Mouse (Mus musculus) kidney, postnatal 0 days (tissue): Measurements from ENCODE around the gene Rtl10. TPM values are rescaled to one million over a fixed set of nuclear protein-coding genes. Genes with fewer than 3 reads are reported as not detected.

Experiments used
- ATAC-seq: fragments of 200-750 bp; cut with Nextera tagmentation; replicated peaks from 2 replicates; pipeline ENCODE4 v1.8.0; 2017; ENCODE audit warnings: low read depth, moderate number of reproducible peaks, moderate TSS enrichment, moderate library complexity; ENCODE audit not compliant: low FRiP score
- DNase-seq: peaks from one replicate; pipeline ENCODE4 v3.0.0-alpha.2; 2016; ENCODE audit warnings: low spot score
- H3K27ac ChIP-seq: fragments of 300-500 bp; sonication (generic); 2 replicates; pipeline ENCODE4 v1.5.1; 2014; ENCODE audit warnings: mild to moderate bottlenecking
- H3K27me3 ChIP-seq: fragments of 300-500 bp; sonication (generic); 2 replicates; pipeline ENCODE4 v1.6.1; 2014; ENCODE audit warnings: low read length, mixed read lengths; ENCODE audit not compliant: insufficient read depth
- H3K36me3 ChIP-seq: fragments of 300-500 bp; sonication (generic); 2 replicates; pipeline ENCODE4 v1.6.1; 2014; ENCODE audit warnings: low read length, mixed read lengths; ENCODE audit not compliant: insufficient read depth
- H3K4me1 ChIP-seq: fragments of 300-500 bp; sonication (generic); replicated peaks from 2 replicates; pipeline ENCODE4 v1.6.1; 2014; ENCODE audit warnings: antibody characterized with exemption, low read length, mixed read lengths; ENCODE audit not compliant: insufficient read depth
- H3K4me2 ChIP-seq: fragments of 300-500 bp; sonication (generic); 2 replicates; pipeline ENCODE4 v1.6.1; 2014; ENCODE audit warnings: mild to moderate bottlenecking, low read length, moderate library complexity, mixed read lengths
- H3K4me3 ChIP-seq: fragments of 300-500 bp; sonication (generic); replicated peaks from 2 replicates; pipeline ENCODE4 v1.5.1; 2014; ENCODE audit warnings: low read depth, low read length
- H3K9ac ChIP-seq: fragments of 300-500 bp; sonication (generic); 2 replicates; pipeline ENCODE4 v1.6.1; 2014; ENCODE audit warnings: low read depth, low read length
- H3K9me3 ChIP-seq: fragments of 300-500 bp; sonication (generic); replicated peaks from 2 replicates; pipeline ENCODE4 v1.6.1; 2016; ENCODE audit warnings: low read length, inconsistent platforms, mixed read lengths
- CTCF ChIP-seq: IDR thresholded peaks from 2 replicates; pipeline ENCODE4 v1.5.1; 2016; ENCODE audit warnings: antibody characterized with exemption, low read depth, mild to moderate bottlenecking, moderate library complexity
- WGBS: fragments of 180-500 bp; shearing (Covaris S2); extraction: QIAGEN DNeasy Blood & Tissue Kit; methylation state at CpG from one replicate; pipeline ENCODE4 v1.1.7; 2014; 5-methylcytosine and 5-hydroxymethylcytosine counted together
- polyA plus RNA-seq: library from polyadenylated mRNA; unstranded; fragments of >200 nt; fragmentation: Nextera tagmentation; extraction: Ambion mirVana; gene quantifications from 2 replicates; pipeline ENCODE4 v1.2.1, GENCODE M21; 2015

The Rtl10 gene
- polyA plus RNA-seq, 1 experiment from 2014 or later: 2.2 TPM

- Histone ChIP-seq H3K27me3 (no peaks in the 10 kb centered on the region), H3K4me2 (no peak overlapping the region), H3K9ac (no peak overlapping the region), H3K27ac (no peak overlapping the region), H3K4me1 (0 out of 2 replicates have a peak, but pooled peaks cover 3% of the 10 kb centered on the region), H3K9me3 (no peaks in the 10 kb centered on the region), H3K36me3 (no peaks in the 10 kb centered on the region), H3K4me3 (no peak overlapping the region)
- ATAC-seq (no peak), DNase-seq (no peak)
- TF ChIP-seq CTCF: no peak
- WGBS: 59% methylated on average over 5 of the region's 5 CpGs
Measured at GRCm38 (mm10) chr16:18484794-18485435, 13.8 kb upstream of the Rtl10 start.

GRCm38 (mm10) chr16:18486126-18486525 lies 12.6 kb upstream of the Rtl10 start:
- ATAC-seq (no peak), DNase-seq (no peak)
- Histone ChIP-seq H3K9ac (no peak overlapping the region), H3K27ac (no peak overlapping the region), H3K4me2 (no peak overlapping the region), H3K4me1 (no peaks in the 10 kb centered on the region), H3K9me3 (no peaks in the 10 kb centered on the region), H3K4me3 (no peak overlapping the region), H3K27me3 (no peaks in the 10 kb centered on the region), H3K36me3 (no peaks in the 10 kb centered on the region)
- 93% methylated on average over 2 of the region's 2 CpGs for WGBS
- TF ChIP-seq CTCF: no peak

GRCm38 (mm10) chr16:18490281-18490680 lies 8.4 kb upstream of the Rtl10 start:
- no peak for TF ChIP-seq CTCF
- no peak overlapping the region for H3K4me3 ChIP-seq
- no peaks in the 10 kb centered on the region for H3K4me1 ChIP-seq
- ATAC-seq (no peak), DNase-seq (no peak)
- no peaks in the 10 kb centered on the region for H3K27me3 ChIP-seq
- 91% methylated on average over 3 of the region's 3 CpGs for WGBS
- no peak overlapping the region for H3K27ac ChIP-seq
- H3K9me3 ChIP-seq: no peaks in the 10 kb centered on the region
- H3K36me3 ChIP-seq: no peaks in the 10 kb centered on the region
- H3K4me2 ChIP-seq: no peak overlapping the region
- no peak overlapping the region for H3K9ac ChIP-seq

GRCm38 (mm10) chr16:18490894-18491293 lies 7.8 kb upstream of the Rtl10 start:
- no peak for TF ChIP-seq CTCF
- no peak overlapping the region for H3K4me3 ChIP-seq
- H3K27ac ChIP-seq: no peak overlapping the region
- H3K9ac ChIP-seq: no peak overlapping the region
- no peaks in the 10 kb centered on the region for H3K36me3 ChIP-seq
- ATAC-seq (no peak), DNase-seq (no peak)
- 54% methylated on average over 1 of the region's 1 CpGs for WGBS
- no peaks in the 10 kb centered on the region for H3K9me3 ChIP-seq
- no peak overlapping the region for H3K4me2 ChIP-seq
- no peaks in the 10 kb centered on the region for H3K4me1 ChIP-seq
- no peaks in the 10 kb centered on the region for H3K27me3 ChIP-seq

- peak; percentile 26 for ATAC-seq
- DNase-seq: peak; percentile 31
- no peak for TF ChIP-seq CTCF
- Histone ChIP-seq H3K27ac (peak overlapping the region; percentile 82), H3K27me3 (no peaks in the 10 kb centered on the region), H3K4me2 (peak overlapping the region; percentile 95), H3K9me3 (no peaks in the 10 kb centered on the region), H3K36me3 (peaks cover 8% of the 10 kb centered on the region; the same call in 1 of the 2 replicates), H3K9ac (peak overlapping the region; percentile 71), H3K4me3 (peak overlapping the region; percentile 64), H3K4me1 (peaks cover 5% of the 10 kb centered on the region; the same call in 1 of the 2 replicates)
- 5% methylated on average over 6 of the region's 6 CpGs for WGBS
Measured at GRCm38 (mm10) chr16:18497865-18498515, 711 bp upstream of the Rtl10 start.

GRCm38 (mm10) chr16:18498996-18499395 lies 295 bp downstream of the Rtl10 start:
- H3K27me3 ChIP-seq: no peaks in the 10 kb centered on the region
- H3K9ac ChIP-seq: peak overlapping the region; percentile 71
- under 1% methylated on average over 24 of the region's 24 CpGs for WGBS
- no peak for DNase-seq
- peak overlapping the region; percentile 31; the same call in 1 of the 2 replicates for H3K27ac ChIP-seq
- peak overlapping the region; percentile 64 for H3K4me3 ChIP-seq
- no peak; the same call in 1 of the 2 replicates for ATAC-seq
- H3K9me3 ChIP-seq: no peaks in the 10 kb centered on the region
- H3K4me1 ChIP-seq: peaks cover 5% of the 10 kb centered on the region; the same call in 1 of the 2 replicates
- H3K4me2 ChIP-seq: peak overlapping the region; percentile 95
- no peak for TF ChIP-seq CTCF
- H3K36me3 ChIP-seq: peaks cover 8% of the 10 kb centered on the region; the same call in 1 of the 2 replicates
